Mouse (Mus musculus): ENCODE data around the gene Gm20765. TPM values are rescaled to one million over a fixed set of nuclear protein-coding genes. Genes with fewer than 3 reads are reported as not detected.
"Not testable (repeated sequence)": the region's sequence is repeated elsewhere in the genome, so short reads cannot be mapped to it uniquely, and the experiment has no call there.

Gene Gm20765
- polyA plus RNA-seq (2014; fragmentation: Nextera tagmentation; extraction: Ambion mirVana): not detected in 2 replicates

GRCm38 (mm10) chr10:104185233-104185632 lies at the start of gene Gm20765:
Gm20765 (plus strand) TSS chr10:104185533.
- no CpG with 5 or more reads among the region's 3 CpGs for WGBS
- not testable (repeated sequence) for H3K4me2 ChIP-seq; H3K4me1 ChIP-seq (ENCODE audit: control insufficient read depth, insufficient read depth, low read length); H3K9ac ChIP-seq (ENCODE audit: low read length); ATAC-seq (ENCODE audit: low FRiP score); H3K4me3 ChIP-seq (ENCODE audit: low read depth, low read length); H3K27ac ChIP-seq (ENCODE audit: low read depth, low read length); H3K36me3 ChIP-seq (ENCODE audit: control insufficient read depth, insufficient read depth, low read length); H3K27me3 ChIP-seq (ENCODE audit: control insufficient read depth, insufficient read depth, low read length); DNase-seq (ENCODE audit: low spot score, missing footprints); H3K9me3 ChIP-seq (ENCODE audit: control insufficient read depth, low read length)

- H3K4me3 ChIP-seq (ENCODE audit: low read depth, low read length); H3K27me3 ChIP-seq (ENCODE audit: control insufficient read depth, insufficient read depth, low read length); H3K4me2 ChIP-seq; H3K27ac ChIP-seq (ENCODE audit: low read depth, low read length); DNase-seq (ENCODE audit: low spot score, missing footprints); H3K36me3 ChIP-seq (ENCODE audit: control insufficient read depth, insufficient read depth, low read length); H3K4me1 ChIP-seq (ENCODE audit: control insufficient read depth, insufficient read depth, low read length); H3K9me3 ChIP-seq (ENCODE audit: control insufficient read depth, low read length); ATAC-seq (ENCODE audit: low FRiP score); H3K9ac ChIP-seq (ENCODE audit: low read length): not testable (repeated sequence)
- no CpG with 5 or more reads among the region's 3 CpGs for WGBS
Observed at GRCm38 (mm10) chr10:104142687-104143086, 42.6 kb upstream of the Gm20765 start, which contains the start of gene Gm21293. Gm21293 (plus strand) TSS chr10:104142987.

DNA sequence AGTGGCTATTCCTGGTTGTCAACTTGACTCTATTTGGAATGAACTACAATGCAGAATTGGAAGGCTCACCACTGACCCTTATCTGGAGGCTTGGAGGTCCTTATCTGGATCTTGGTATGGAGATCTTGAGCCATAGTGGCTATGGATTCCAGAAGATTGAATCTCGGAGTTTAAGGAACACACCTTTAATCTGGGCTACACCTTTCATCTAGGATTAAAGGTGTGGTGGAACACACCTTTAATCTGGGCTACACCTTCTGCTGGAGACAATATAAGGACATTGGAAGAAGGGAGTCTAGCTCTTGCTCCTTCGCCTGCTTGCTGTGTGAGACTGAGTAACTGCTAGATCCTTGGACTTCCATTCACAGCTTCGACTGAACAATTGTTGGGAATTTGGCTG lies 34.1 kb upstream of the Gm20765 start, which contains the start of gene Gm6763:
Gene Gm6763, plus strand, starts transcription at position 301 of the 400 bp plus-strand sequence.
- not testable (repeated sequence) for H3K4me3 ChIP-seq (ENCODE audit: low read depth, low read length); ATAC-seq (ENCODE audit: low FRiP score); H3K36me3 ChIP-seq (ENCODE audit: control insufficient read depth, insufficient read depth, low read length); DNase-seq (ENCODE audit: low spot score, missing footprints); H3K4me1 ChIP-seq (ENCODE audit: control insufficient read depth, insufficient read depth, low read length); H3K4me2 ChIP-seq; H3K9ac ChIP-seq (ENCODE audit: low read length); H3K9me3 ChIP-seq (ENCODE audit: control insufficient read depth, low read length); H3K27ac ChIP-seq (ENCODE audit: low read depth, low read length); H3K27me3 ChIP-seq (ENCODE audit: control insufficient read depth, insufficient read depth, low read length)
- WGBS: no CpG with 5 or more reads among the region's 3 CpGs

GRCm38 (mm10) chr10:104159706-104160105 lies 25.6 kb upstream of the Gm20765 start, which contains the start of gene Gm8764:
Gm8764 (plus strand) TSS chr10:104160006.
- ATAC-seq (ENCODE audit: low FRiP score); H3K9ac ChIP-seq (ENCODE audit: low read length); DNase-seq (ENCODE audit: low spot score, missing footprints); H3K4me1 ChIP-seq (ENCODE audit: control insufficient read depth, insufficient read depth, low read length); H3K27ac ChIP-seq (ENCODE audit: low read depth, low read length); H3K4me3 ChIP-seq (ENCODE audit: low read depth, low read length); H3K36me3 ChIP-seq (ENCODE audit: control insufficient read depth, insufficient read depth, low read length); H3K27me3 ChIP-seq (ENCODE audit: control insufficient read depth, insufficient read depth, low read length); H3K4me2 ChIP-seq; H3K9me3 ChIP-seq (ENCODE audit: control insufficient read depth, low read length): not testable (repeated sequence)
- WGBS: no CpG with 5 or more reads among the region's 3 CpGs

DNA sequence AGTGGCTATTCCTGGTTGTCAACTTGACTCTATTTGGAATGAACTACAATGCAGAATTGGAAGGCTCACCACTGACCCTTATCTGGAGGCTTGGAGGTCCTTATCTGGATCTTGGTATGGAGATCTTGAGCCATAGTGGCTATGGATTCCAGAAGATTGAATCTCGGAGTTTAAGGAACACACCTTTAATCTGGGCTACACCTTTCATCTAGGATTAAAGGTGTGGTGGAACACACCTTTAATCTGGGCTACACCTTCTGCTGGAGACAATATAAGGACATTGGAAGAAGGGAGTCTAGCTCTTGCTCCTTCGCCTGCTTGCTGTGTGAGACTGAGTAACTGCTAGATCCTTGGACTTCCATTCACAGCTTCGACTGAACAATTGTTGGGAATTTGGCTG lies 17.1 kb upstream of the Gm20765 start, which contains the start of gene Gm21304:
Gene Gm21304, plus strand, starts transcription at position 301 of the 400 bp plus-strand sequence.
- H3K9ac ChIP-seq (ENCODE audit: low read length); H3K27me3 ChIP-seq (ENCODE audit: control insufficient read depth, insufficient read depth, low read length); H3K9me3 ChIP-seq (ENCODE audit: control insufficient read depth, low read length); H3K4me2 ChIP-seq; ATAC-seq (ENCODE audit: low FRiP score); H3K27ac ChIP-seq (ENCODE audit: low read depth, low read length); H3K36me3 ChIP-seq (ENCODE audit: control insufficient read depth, insufficient read depth, low read length); H3K4me1 ChIP-seq (ENCODE audit: control insufficient read depth, insufficient read depth, low read length); DNase-seq (ENCODE audit: low spot score, missing footprints); H3K4me3 ChIP-seq (ENCODE audit: low read depth, low read length): not testable (repeated sequence)
- WGBS: no CpG with 5 or more reads among the region's 3 CpGs

- WGBS: no CpG with 5 or more reads among the region's 3 CpGs
- not testable (repeated sequence) for DNase-seq (ENCODE audit: low spot score, missing footprints); H3K27ac ChIP-seq (ENCODE audit: low read depth, low read length); ATAC-seq (ENCODE audit: low FRiP score); H3K9me3 ChIP-seq (ENCODE audit: control insufficient read depth, low read length); H3K4me3 ChIP-seq (ENCODE audit: low read depth, low read length); H3K4me1 ChIP-seq (ENCODE audit: control insufficient read depth, insufficient read depth, low read length); H3K4me2 ChIP-seq; H3K36me3 ChIP-seq (ENCODE audit: control insufficient read depth, insufficient read depth, low read length); H3K9ac ChIP-seq (ENCODE audit: low read length); H3K27me3 ChIP-seq (ENCODE audit: control insufficient read depth, insufficient read depth, low read length)
Observed at GRCm38 (mm10) chr10:104176724-104177123, 8.6 kb upstream of the Gm20765 start, which contains the start of gene Gm21312. Gm21312 (plus strand) TSS chr10:104177024.

DNA sequence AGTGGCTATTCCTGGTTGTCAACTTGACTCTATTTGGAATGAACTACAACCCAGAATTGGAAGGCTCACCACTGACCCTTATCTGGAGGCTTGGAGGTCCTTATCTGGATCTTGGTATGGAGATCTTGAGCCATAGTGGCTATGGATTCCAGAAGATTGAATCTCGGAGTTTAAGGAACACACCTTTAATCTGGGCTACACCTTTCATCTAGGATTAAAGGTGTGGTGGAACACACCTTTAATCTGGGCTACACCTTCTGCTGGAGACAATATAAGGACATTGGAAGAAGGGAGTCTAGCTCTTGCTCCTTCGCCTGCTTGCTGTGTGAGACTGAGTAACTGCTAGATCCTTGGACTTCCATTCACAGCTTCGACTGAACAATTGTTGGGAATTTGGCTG lies 8.4 kb downstream of the Gm20765 start, which contains the start of gene Gm4340:
Gene Gm4340, plus strand, starts transcription at position 301 of the 400 bp plus-strand sequence.
- not testable (repeated sequence) for H3K27ac ChIP-seq (ENCODE audit: low read depth, low read length); ATAC-seq (ENCODE audit: low FRiP score); DNase-seq (ENCODE audit: low spot score, missing footprints); H3K4me1 ChIP-seq (ENCODE audit: control insufficient read depth, insufficient read depth, low read length); H3K36me3 ChIP-seq (ENCODE audit: control insufficient read depth, insufficient read depth, low read length); H3K4me3 ChIP-seq (ENCODE audit: low read depth, low read length); H3K9me3 ChIP-seq (ENCODE audit: control insufficient read depth, low read length); H3K9ac ChIP-seq (ENCODE audit: low read length); H3K27me3 ChIP-seq (ENCODE audit: control insufficient read depth, insufficient read depth, low read length); H3K4me2 ChIP-seq
- whole genome bisulfite sequencing: no CpG with 5 or more reads among the region's 3 CpGs

- H3K36me3 ChIP-seq (ENCODE audit: control insufficient read depth, insufficient read depth, low read length): no peaks in the 10 kb centered on the region
Observed at GRCm38 (mm10) chr10:104209655-104210054, 24.3 kb downstream of the Gm20765 start.

DNA sequence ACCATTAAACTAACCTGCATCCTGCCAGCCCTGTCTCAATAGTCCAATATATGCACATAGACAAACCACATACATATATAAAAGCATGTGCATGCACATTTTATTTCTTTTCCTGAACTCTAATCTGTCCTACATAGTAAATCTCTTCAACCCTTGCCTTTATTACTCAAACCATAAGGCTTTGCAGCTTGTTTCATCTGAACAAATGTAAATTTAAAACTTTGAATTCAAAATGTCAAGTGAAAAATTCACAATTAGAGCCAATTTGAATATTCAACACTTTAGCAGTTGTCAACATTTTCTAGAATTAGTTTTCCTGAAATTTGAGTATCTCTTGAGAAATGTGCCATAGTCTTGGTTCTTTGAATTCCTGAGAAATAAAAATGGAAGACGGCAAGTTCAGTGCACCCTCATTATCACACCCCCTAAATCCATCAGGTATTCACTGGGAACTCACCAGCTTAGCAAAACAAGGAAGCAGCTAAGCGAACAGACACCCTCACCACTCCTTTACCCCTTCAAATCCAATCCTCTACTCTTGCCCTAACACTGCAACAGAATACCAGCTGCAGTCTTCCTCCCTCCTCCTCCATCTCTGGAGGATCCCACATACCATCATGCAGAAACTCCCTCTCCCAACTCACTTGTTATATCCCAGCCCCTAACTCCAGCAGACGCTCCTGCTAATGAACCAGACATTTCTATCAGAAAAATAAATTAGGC lies 25.1 kb downstream of the Gm20765 start:
- DNase-seq (ENCODE audit: low spot score, missing footprints): no peak
- no peak for ATAC-seq (ENCODE audit: low FRiP score)
- Histone ChIP-seq H3K9ac (ENCODE audit: low read length) (no peak overlapping the region), H3K36me3 (ENCODE audit: control insufficient read depth, insufficient read depth, low read length) (no peaks in the 10 kb centered on the region), H3K4me1 (ENCODE audit: control insufficient read depth, insufficient read depth, low read length) (no peaks in the 10 kb centered on the region), H3K4me2 (no peak overlapping the region), H3K9me3 (ENCODE audit: control insufficient read depth, low read length) (no peaks in the 10 kb centered on the region), H3K27me3 (ENCODE audit: control insufficient read depth, insufficient read depth, low read length) (no peaks in the 10 kb centered on the region), H3K27ac (ENCODE audit: low read depth, low read length) (no peak overlapping the region), H3K4me3 (ENCODE audit: low read depth, low read length) (no peak overlapping the region)
- 77% methylated on average over 3 of the region's 3 CpGs for WGBS

More at GRCm38 (mm10) chr10:104209655-104210054, 24.3 kb downstream of the Gm20765 start:
- WGBS: 92% methylated on average over 1 of the region's 1 CpGs
- no peak for ATAC-seq (ENCODE audit: low FRiP score)
- Histone ChIP-seq H3K27me3 (ENCODE audit: control insufficient read depth, insufficient read depth, low read length) (no peaks in the 10 kb centered on the region), H3K9ac (ENCODE audit: low read length) (no peak overlapping the region), H3K4me1 (ENCODE audit: control insufficient read depth, insufficient read depth, low read length) (no peaks in the 10 kb centered on the region), H3K9me3 (ENCODE audit: control insufficient read depth, low read length) (no peaks in the 10 kb centered on the region), H3K4me3 (ENCODE audit: low read depth, low read length) (no peak overlapping the region), H3K27ac (ENCODE audit: low read depth, low read length) (no peak overlapping the region), H3K4me2 (no peak overlapping the region)
- no peak for DNase-seq (ENCODE audit: low spot score, missing footprints)
